ENCODE assay signal across 20 mouse cellular contexts in the genomic region with DNA sequence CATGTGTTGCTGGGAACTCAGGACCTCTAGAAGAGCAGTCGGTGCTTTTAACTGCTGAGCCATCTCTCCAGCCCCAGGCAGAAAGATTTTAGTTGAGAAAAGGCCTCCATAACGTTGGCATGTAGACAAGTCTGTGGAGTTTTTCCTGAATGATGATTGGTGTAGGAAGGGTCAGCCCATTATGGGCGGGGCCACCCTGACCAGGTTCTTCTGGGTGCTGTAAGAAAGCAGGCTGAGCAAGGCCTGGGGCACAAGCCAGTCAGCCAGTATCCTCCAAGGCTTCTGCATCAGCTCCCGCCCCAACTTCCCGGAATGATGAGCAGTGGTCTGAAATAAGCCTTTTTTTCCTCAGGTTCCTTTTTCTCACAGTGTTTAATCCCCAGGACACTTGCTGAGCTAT. TPM values are rescaled to one million over a fixed set of nuclear protein-coding genes. Genes with fewer than 3 reads are reported as not detected.
DNase-seq lines count a peak whose midpoint lies in the region; ATAC-seq and TF ChIP-seq lines count a peak whose summit lies in the region.
"Had no signal": no experiment of that assay in that cellular context is flagged by ENCODE, and none has a peak within 500 bp of the region (broad histone marks: within the 10 kb centered on the region; RNA-seq: fewer than 3 reads in every experiment).

No protein-coding gene starts in this region.

- TF ChIP-seq POLR2A in bone marrow macrophage, adult 2 months (IDR thresholded peaks at IDR 0.05; ENCODE audit: borderline replicate concordance, low read depth, low read length): no peak

- no peaks in the 10 kb centered on the region for H3K4me1 ChIP-seq in forebrain, postnatal 0 days (ENCODE audit: insufficient read depth)
- H3K4me1 ChIP-seq in forebrain, embryonic 12.5 days: peaks cover 2% of the 10 kb centered on the region
- peaks cover 10% of the 10 kb centered on the region for H3K4me1 ChIP-seq in liver, embryonic 11.5 days (replicated peaks; ENCODE audit: control insufficient read depth, insufficient read depth, low read length)
- peaks cover 28% of the 10 kb centered on the region for H3K4me1 ChIP-seq in liver, embryonic 12.5 days
- H3K4me1 ChIP-seq in bone marrow macrophage, adult 2 months (ENCODE audit: control insufficient read depth, insufficient read depth, low read length): peaks cover 23% of the 10 kb centered on the region
- H3K4me1 ChIP-seq in stomach, postnatal 0 days (replicated peaks; ENCODE audit: control insufficient read depth, insufficient read depth): no peaks in the 10 kb centered on the region
- H3K4me1 ChIP-seq in intestine, postnatal 0 days (replicated peaks; ENCODE audit: control insufficient read depth, insufficient read depth, low read length): no peaks in the 10 kb centered on the region

- no peak for ATAC-seq in forebrain, postnatal 0 days
- no peak for ATAC-seq in forebrain, embryonic 12.5 days (ENCODE audit: low FRiP score)
- ATAC-seq in liver, embryonic 11.5 days (replicated peaks; ENCODE audit: low FRiP score): no peak
- no peak for ATAC-seq in liver, embryonic 12.5 days
- ATAC-seq in stomach, postnatal 0 days (ENCODE audit: low FRiP score, low TSS enrichment): no peak; the same call in 1 of the 2 replicates
- no peak for ATAC-seq in intestine, postnatal 0 days

- WGBS in forebrain, postnatal 0 days: 46% methylated on average over 5 of the region's 5 CpGs
- 50% methylated on average over 5 of the region's 5 CpGs for WGBS in forebrain, embryonic 12.5 days
- 62% methylated on average over 5 of the region's 5 CpGs for WGBS in liver, embryonic 11.5 days
- WGBS in liver, embryonic 12.5 days (ENCODE audit: insufficient replicate concordance): 55% methylated on average over 5 of the region's 5 CpGs
- 45% methylated on average over 5 of the region's 5 CpGs for WGBS in stomach, postnatal 0 days
- 65% methylated on average over 5 of the region's 5 CpGs for WGBS in intestine, postnatal 0 days

- no peak for DNase-seq in forebrain, postnatal 0 days
- no peak for DNase-seq in liver, embryonic 11.5 days (ENCODE audit: low spot score)
- no peak for DNase-seq in stomach, postnatal 0 days (ENCODE audit: low spot score)
- no peak for DNase-seq in lung, postnatal 10 days
- DNase-seq: B cell, adult 2 months; cerebellum, adult 11-12 months; cerebellum, postnatal 36 days; gastrocnemius, postnatal 36 days; lung, postnatal 4 days; right cerebral cortex, postnatal 14 days; thymus, postnatal 36 days had no signal

- H3K4me2 ChIP-seq in forebrain, postnatal 0 days (ENCODE audit: low read depth): no peak overlapping the region
- H3K4me2 ChIP-seq in forebrain, embryonic 12.5 days: no peak overlapping the region
- H3K4me2 ChIP-seq in liver, embryonic 11.5 days: no peak overlapping the region
- H3K4me2 ChIP-seq in liver, embryonic 12.5 days: no peak overlapping the region
- H3K4me2 ChIP-seq in stomach, postnatal 0 days (replicated peaks; ENCODE audit: low read depth): no peak overlapping the region
- no peak overlapping the region for H3K4me2 ChIP-seq in intestine, postnatal 0 days (replicated peaks; ENCODE audit: low read depth)
- H3K4me2 ChIP-seq: heart, embryonic 15.5 days; midbrain, embryonic 11.5 days; neural tube, embryonic 13.5 days had no signal

- H3K9me3 ChIP-seq in forebrain, postnatal 0 days (ENCODE audit: low read length): no peaks in the 10 kb centered on the region
- no peaks in the 10 kb centered on the region for H3K9me3 ChIP-seq in forebrain, embryonic 12.5 days
- H3K9me3 ChIP-seq in liver, embryonic 11.5 days (ENCODE audit: control insufficient read depth, low read length): no peaks in the 10 kb centered on the region
- no peaks in the 10 kb centered on the region for H3K9me3 ChIP-seq in liver, embryonic 12.5 days (replicated peaks)
- no peaks in the 10 kb centered on the region for H3K9me3 ChIP-seq in stomach, postnatal 0 days (ENCODE audit: control insufficient read depth, low read length)
- no peaks in the 10 kb centered on the region for H3K9me3 ChIP-seq in intestine, postnatal 0 days (ENCODE audit: control insufficient read depth)
- H3K9me3 ChIP-seq: heart, embryonic 15.5 days; neural tube, embryonic 13.5 days had no signal

- TF ChIP-seq EP300 in stomach, postnatal 0 days (optimal IDR thresholded peaks at IDR 0.05): no peak

- H3K27me3 ChIP-seq in forebrain, postnatal 0 days (ENCODE audit: insufficient read depth, low read length): no peaks in the 10 kb centered on the region
- H3K27me3 ChIP-seq in forebrain, embryonic 12.5 days: no peaks in the 10 kb centered on the region
- H3K27me3 ChIP-seq in liver, embryonic 11.5 days (replicated peaks; ENCODE audit: control insufficient read depth, insufficient read depth, low read length): no peaks in the 10 kb centered on the region
- no peaks in the 10 kb centered on the region for H3K27me3 ChIP-seq in liver, embryonic 12.5 days (replicated peaks)
- no peaks in the 10 kb centered on the region for H3K27me3 ChIP-seq in stomach, postnatal 0 days (ENCODE audit: control insufficient read depth, insufficient read depth, low read length)
- H3K27me3 ChIP-seq in intestine, postnatal 0 days (replicated peaks; ENCODE audit: control insufficient read depth, insufficient read depth, low read length): no peaks in the 10 kb centered on the region
- H3K27me3 ChIP-seq: heart, embryonic 15.5 days; neural tube, embryonic 13.5 days had no signal

- H3K27ac ChIP-seq in forebrain, postnatal 0 days (ENCODE audit: low read depth, low read length): no peak overlapping the region
- H3K27ac ChIP-seq in forebrain, embryonic 12.5 days: no peak overlapping the region
- H3K27ac ChIP-seq in liver, embryonic 11.5 days (ENCODE audit: low read depth, low read length): peak overlapping the region; percentile 10; the same call in 1 of the 2 replicates
- H3K27ac ChIP-seq in liver, embryonic 12.5 days: no peak overlapping the region
- peak overlapping the region; percentile 67 for H3K27ac ChIP-seq in bone marrow macrophage, adult 2 months (ENCODE audit: insufficient read depth, low read depth, low read length)
- no peak overlapping the region for H3K27ac ChIP-seq in stomach, postnatal 0 days (replicated peaks)
- no peak overlapping the region for H3K27ac ChIP-seq in intestine, postnatal 0 days (ENCODE audit: low read depth, low read length)
- H3K27ac ChIP-seq: heart, embryonic 15.5 days; left cerebral cortex, adult 2 months had no signal

- no peak overlapping the region for H3K4me3 ChIP-seq in forebrain, postnatal 0 days (ENCODE audit: low read depth, low read length)
- H3K4me3 ChIP-seq in forebrain, embryonic 12.5 days (replicated peaks): no peak overlapping the region
- no peak overlapping the region for H3K4me3 ChIP-seq in liver, embryonic 11.5 days (ENCODE audit: low read depth, low read length)
- H3K4me3 ChIP-seq in liver, embryonic 12.5 days: no peak overlapping the region
- H3K4me3 ChIP-seq in bone marrow macrophage, adult 2 months (ENCODE audit: insufficient read depth, low read length): no peak overlapping the region
- H3K4me3 ChIP-seq in stomach, postnatal 0 days (ENCODE audit: low read depth, low read length): no peak overlapping the region
- no peak overlapping the region for H3K4me3 ChIP-seq in intestine, postnatal 0 days (ENCODE audit: low read depth, low read length)
- H3K4me3 ChIP-seq: heart, embryonic 15.5 days; layer of hippocampus, adult 2 months; left cerebral cortex, adult 2 months; neural tube, embryonic 13.5 days had no signal

- H3K36me3 ChIP-seq in forebrain, postnatal 0 days (ENCODE audit: insufficient read depth): peaks cover 24% of the 10 kb centered on the region
- H3K36me3 ChIP-seq in forebrain, embryonic 12.5 days (replicated peaks): peaks cover 41% of the 10 kb centered on the region
- H3K36me3 ChIP-seq in liver, embryonic 11.5 days (ENCODE audit: control insufficient read depth, insufficient read depth, low read length): peaks cover 15% of the 10 kb centered on the region
- H3K36me3 ChIP-seq in liver, embryonic 12.5 days: peaks cover 34% of the 10 kb centered on the region
- H3K36me3 ChIP-seq in stomach, postnatal 0 days (ENCODE audit: control insufficient read depth, insufficient read depth, low read length): peaks cover 7% of the 10 kb centered on the region; the same call in 1 of the 2 replicates
- peaks cover 31% of the 10 kb centered on the region for H3K36me3 ChIP-seq in intestine, postnatal 0 days (ENCODE audit: control insufficient read depth, insufficient read depth)

- TF ChIP-seq CTCF in forebrain, postnatal 0 days (IDR thresholded peaks at IDR 0.05; ENCODE audit: low read depth): 0 out of 2 replicates have a peak, but pooled peaks have one; percentile 14
- TF ChIP-seq CTCF in bone marrow macrophage, adult 2 months (IDR thresholded peaks at IDR 0.05; ENCODE audit: low read depth, low read length): no peak
- no peak for TF ChIP-seq CTCF in stomach, postnatal 0 days (IDR thresholded peaks at IDR 0.05; ENCODE audit: low read depth)
- no peak for TF ChIP-seq CTCF in intestine, postnatal 0 days (IDR thresholded peaks at IDR 0.05; ENCODE audit: low read depth)

- H3K9ac ChIP-seq in forebrain, postnatal 0 days: no peak overlapping the region
- no peak overlapping the region for H3K9ac ChIP-seq in forebrain, embryonic 12.5 days
- no peak overlapping the region for H3K9ac ChIP-seq in liver, embryonic 11.5 days (ENCODE audit: low read depth, low read length)
- no peak overlapping the region for H3K9ac ChIP-seq in liver, embryonic 12.5 days
- H3K9ac ChIP-seq in stomach, postnatal 0 days (ENCODE audit: low read length): 0 out of 2 replicates have a peak overlapping the region, but pooled peaks have one; percentile 8
- H3K9ac ChIP-seq in intestine, postnatal 0 days (ENCODE audit: low read depth, low read length): no peak overlapping the region
- H3K9ac ChIP-seq: heart, embryonic 15.5 days; neural tube, embryonic 13.5 days had no signal

RNA-seq across cellular contexts. Expression of gene Rcn3, which starts 11.0 kb away (rescaled TPM):
- 29.7 and 43.8 TPM in 2 replicates for total RNA-seq in forebrain, postnatal 0 days (2014; rRNA removed)
- 32.6 and 36.4 TPM in 2 replicates for polyA plus RNA-seq in forebrain, postnatal 0 days (2015; fragmentation: Nextera tagmentation; extraction: Ambion mirVana)
- polyA plus RNA-seq in forebrain, embryonic 12.5 days (2016; fragmentation: Nextera tagmentation; extraction: Ambion mirVana): 80.5 and 101 TPM in 2 replicates
- polyA plus RNA-seq in liver, embryonic 11.5 days (2014; fragmentation: Nextera tagmentation; extraction: Ambion mirVana): 146 and 163 TPM in 2 replicates
- polyA plus RNA-seq in liver, embryonic 12.5 days (2016; fragmentation: Nextera tagmentation; extraction: Ambion mirVana): 69.1 and 70.9 TPM in 2 replicates
- 3.1 and 4.6 TPM in 2 replicates for polyA plus RNA-seq in bone marrow macrophage, adult 2 months (2012; ENCODE audit: insufficient read depth, insufficient read length, missing spikeins)
- polyA plus RNA-seq in stomach, postnatal 0 days (2015; fragmentation: Nextera tagmentation; extraction: Ambion mirVana): 157 and 176 TPM in 2 replicates
- polyA plus RNA-seq in intestine, postnatal 0 days (2015; fragmentation: Nextera tagmentation; extraction: Ambion mirVana): 81.8 and 85.6 TPM in 2 replicates

RNA-seq across cellular contexts. Expression of gene Prrg2, which starts 18.5 kb away (rescaled TPM):
- total RNA-seq in forebrain, postnatal 0 days (2014; rRNA removed): 6.3 and 15.9 TPM in 2 replicates
- 14.9 and 15.1 TPM in 2 replicates for polyA plus RNA-seq in forebrain, postnatal 0 days (2015; fragmentation: Nextera tagmentation; extraction: Ambion mirVana)
- 17.1 and 18.2 TPM in 2 replicates for polyA plus RNA-seq in forebrain, embryonic 12.5 days (2016; fragmentation: Nextera tagmentation; extraction: Ambion mirVana)
- 12.0 and 12.4 TPM in 2 replicates for polyA plus RNA-seq in liver, embryonic 11.5 days (2014; fragmentation: Nextera tagmentation; extraction: Ambion mirVana)
- 8.5 and 8.6 TPM in 2 replicates for polyA plus RNA-seq in liver, embryonic 12.5 days (2016; fragmentation: Nextera tagmentation; extraction: Ambion mirVana)
- polyA plus RNA-seq in bone marrow macrophage, adult 2 months (2012; ENCODE audit: insufficient read depth, insufficient read length, missing spikeins): 22.9 and 23.6 TPM in 2 replicates
- 33.6 and 37.4 TPM in 2 replicates for polyA plus RNA-seq in stomach, postnatal 0 days (2015; fragmentation: Nextera tagmentation; extraction: Ambion mirVana)
- 56.8 and 59.0 TPM in 2 replicates for polyA plus RNA-seq in intestine, postnatal 0 days (2015; fragmentation: Nextera tagmentation; extraction: Ambion mirVana)

RNA-seq across cellular contexts. Expression of gene Nosip, which starts 18.8 kb away (rescaled TPM):
- 75.2 and 76.4 TPM in 2 replicates for total RNA-seq in forebrain, postnatal 0 days (2014; rRNA removed)
- 74.3 and 75.2 TPM in 2 replicates for polyA plus RNA-seq in forebrain, postnatal 0 days (2015; fragmentation: Nextera tagmentation; extraction: Ambion mirVana)
- 53.7 and 54.4 TPM in 2 replicates for polyA plus RNA-seq in forebrain, embryonic 12.5 days (2016; fragmentation: Nextera tagmentation; extraction: Ambion mirVana)
- polyA plus RNA-seq in liver, embryonic 11.5 days (2014; fragmentation: Nextera tagmentation; extraction: Ambion mirVana): 60.9 and 63.0 TPM in 2 replicates
- 31.6 and 38.7 TPM in 2 replicates for polyA plus RNA-seq in liver, embryonic 12.5 days (2016; fragmentation: Nextera tagmentation; extraction: Ambion mirVana)
- polyA plus RNA-seq in bone marrow macrophage, adult 2 months (2012; ENCODE audit: insufficient read depth, insufficient read length, missing spikeins): 68.2 and 68.9 TPM in 2 replicates
- polyA plus RNA-seq in stomach, postnatal 0 days (2015; fragmentation: Nextera tagmentation; extraction: Ambion mirVana): 43.0 and 44.1 TPM in 2 replicates
- polyA plus RNA-seq in intestine, postnatal 0 days (2015; fragmentation: Nextera tagmentation; extraction: Ambion mirVana): 38.9 and 40.5 TPM in 2 replicates

RNA-seq across cellular contexts. Expression of gene Fcgrt, which starts 22.6 kb away (rescaled TPM):
- total RNA-seq in forebrain, postnatal 0 days (2014; rRNA removed): 24.9 and 29.4 TPM in 2 replicates
- polyA plus RNA-seq in forebrain, postnatal 0 days (2015; fragmentation: Nextera tagmentation; extraction: Ambion mirVana): 35.1 and 44.7 TPM in 2 replicates
- 8.3 and 9.6 TPM in 2 replicates for polyA plus RNA-seq in forebrain, embryonic 12.5 days (2016; fragmentation: Nextera tagmentation; extraction: Ambion mirVana)
- polyA plus RNA-seq in liver, embryonic 11.5 days (2014; fragmentation: Nextera tagmentation; extraction: Ambion mirVana): 33.2 and 33.8 TPM in 2 replicates
- 26.6 and 26.9 TPM in 2 replicates for polyA plus RNA-seq in liver, embryonic 12.5 days (2016; fragmentation: Nextera tagmentation; extraction: Ambion mirVana)
- polyA plus RNA-seq in bone marrow macrophage, adult 2 months (2012; ENCODE audit: insufficient read depth, insufficient read length, missing spikeins): 149 and 150 TPM in 2 replicates
- 76.1 and 76.9 TPM in 2 replicates for polyA plus RNA-seq in stomach, postnatal 0 days (2015; fragmentation: Nextera tagmentation; extraction: Ambion mirVana)
- polyA plus RNA-seq in intestine, postnatal 0 days (2015; fragmentation: Nextera tagmentation; extraction: Ambion mirVana): 2,929 and 3,267 TPM in 2 replicates

RNA-seq across cellular contexts. Expression of gene Prr12, which starts 28.3 kb away (rescaled TPM):
- 12.6 and 14.0 TPM in 2 replicates for total RNA-seq in forebrain, postnatal 0 days (2014; rRNA removed)
- 4.9 and 8.2 TPM in 2 replicates for polyA plus RNA-seq in forebrain, postnatal 0 days (2015; fragmentation: Nextera tagmentation; extraction: Ambion mirVana)
- polyA plus RNA-seq in forebrain, embryonic 12.5 days (2016; fragmentation: Nextera tagmentation; extraction: Ambion mirVana): 13.1 and 13.6 TPM in 2 replicates
- 7.3 and 8.7 TPM in 2 replicates for polyA plus RNA-seq in liver, embryonic 11.5 days (2014; fragmentation: Nextera tagmentation; extraction: Ambion mirVana)
- 3.0 and 4.1 TPM in 2 replicates for polyA plus RNA-seq in liver, embryonic 12.5 days (2016; fragmentation: Nextera tagmentation; extraction: Ambion mirVana)
- 19.3 and 22.5 TPM in 2 replicates for polyA plus RNA-seq in bone marrow macrophage, adult 2 months (2012; ENCODE audit: insufficient read depth, insufficient read length, missing spikeins)
- 3.4 and 3.8 TPM in 2 replicates for polyA plus RNA-seq in stomach, postnatal 0 days (2015; fragmentation: Nextera tagmentation; extraction: Ambion mirVana)
- 2.4 and 2.6 TPM in 2 replicates for polyA plus RNA-seq in intestine, postnatal 0 days (2015; fragmentation: Nextera tagmentation; extraction: Ambion mirVana)

Comparison
In these comparisons a context has a peak if more than half of its experiments do, and no peak if none do; other contexts are left out.
1. H3K27ac ChIP-seq: peak in liver, embryonic 11.5 days (single experiment) and bone marrow macrophage, adult 2 months (single experiment); none in forebrain, postnatal 0 days (single experiment), forebrain, embryonic 12.5 days (single experiment), liver, embryonic 12.5 days (single experiment), stomach, postnatal 0 days (single experiment) and intestine, postnatal 0 days (single experiment).